Mouse (Mus musculus) c-Kit-positive CD71-positive TER-119-negative erythroid progenitor cells, embryonic 14.5 days (primary cell): ENCODE data around the gene Actrt2.

Experiments used
- DNase-seq: peaks from one replicate; pipeline ENCODE4 v3.0.0-alpha.2; 2013; ENCODE audit warnings: low read depth

Actrt2 gene

DNA sequence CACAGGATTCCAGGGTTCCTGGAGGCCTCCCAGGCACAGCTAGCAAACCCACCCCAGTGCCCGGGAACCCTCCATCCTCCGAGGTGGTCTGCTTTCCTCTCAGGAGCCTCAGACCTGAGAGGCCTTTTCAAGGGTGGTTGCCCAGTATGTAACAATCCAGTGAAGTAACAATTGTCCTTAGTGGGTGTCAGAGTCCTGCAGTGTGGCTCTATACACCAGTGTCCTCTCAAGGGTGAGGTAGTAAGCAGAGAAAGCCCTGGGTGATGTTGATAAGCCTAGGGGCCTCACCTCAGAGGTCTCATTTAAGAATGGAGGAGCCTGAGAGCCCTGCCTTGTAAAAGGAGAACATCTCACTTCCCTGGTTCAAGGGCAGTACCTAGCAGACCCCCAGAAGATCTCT is at the start of gene Actrt2:
Actrt2 (minus strand) TSS at position 101 of the 400 bp plus-strand sequence.
- DNase-seq, result no peak

DNA sequence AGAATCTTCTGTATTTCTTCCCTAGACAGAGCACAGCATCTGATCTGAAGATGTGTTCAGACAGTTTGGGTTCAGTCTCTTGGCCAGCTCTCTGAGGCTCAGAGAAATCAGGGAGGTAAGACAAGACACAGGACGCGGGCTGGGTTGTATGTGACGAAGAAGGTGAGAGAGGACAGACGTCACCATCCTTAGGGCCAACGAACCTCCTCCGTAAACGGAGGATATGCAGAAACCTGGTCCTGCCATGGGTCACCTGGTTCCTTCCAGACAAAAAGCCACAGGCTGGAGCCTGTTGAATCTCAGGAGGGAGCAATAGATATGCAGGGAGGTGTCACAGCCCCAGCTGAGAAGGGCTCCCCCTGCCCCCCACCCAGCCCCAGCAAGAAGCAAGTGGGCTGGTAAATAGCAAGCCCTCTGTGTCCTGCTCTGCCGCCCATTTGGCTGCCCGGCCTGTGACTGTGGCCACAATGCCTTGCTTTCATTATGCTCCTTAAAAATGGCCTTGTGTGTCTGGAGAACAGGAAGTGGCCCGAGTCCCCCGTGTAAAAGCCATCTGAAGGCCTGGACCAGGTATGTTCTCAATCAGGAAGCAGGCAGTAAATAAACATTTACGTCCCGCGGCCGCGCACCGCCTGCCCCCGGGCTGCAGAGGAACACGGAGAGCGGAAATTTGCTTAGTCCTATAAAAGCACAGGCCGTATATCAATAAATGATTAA is 41.9 kb upstream of the Actrt2 start:
- no peak for DNase-seq

DNA sequence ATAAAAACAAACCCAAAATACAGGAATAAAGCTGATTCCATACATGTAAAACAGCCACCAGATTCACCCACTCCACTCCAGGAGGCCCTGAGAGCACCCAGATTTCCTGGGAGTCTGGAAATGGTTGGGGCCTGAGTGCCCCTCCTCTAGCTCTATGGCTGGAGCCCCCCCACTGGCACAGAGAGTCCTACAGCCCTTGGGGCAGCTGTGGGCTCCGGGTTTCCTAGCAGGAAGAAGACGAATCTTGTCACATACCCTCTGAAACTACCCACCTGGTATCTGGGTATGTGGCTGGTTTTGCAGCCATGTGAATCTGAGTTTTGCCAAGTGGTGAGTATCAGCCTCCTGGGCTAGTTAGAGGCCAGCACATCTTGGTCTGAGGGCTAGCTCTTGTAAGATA is 41.1 kb upstream of the Actrt2 start:
- DNase-seq, result no peak

DNA sequence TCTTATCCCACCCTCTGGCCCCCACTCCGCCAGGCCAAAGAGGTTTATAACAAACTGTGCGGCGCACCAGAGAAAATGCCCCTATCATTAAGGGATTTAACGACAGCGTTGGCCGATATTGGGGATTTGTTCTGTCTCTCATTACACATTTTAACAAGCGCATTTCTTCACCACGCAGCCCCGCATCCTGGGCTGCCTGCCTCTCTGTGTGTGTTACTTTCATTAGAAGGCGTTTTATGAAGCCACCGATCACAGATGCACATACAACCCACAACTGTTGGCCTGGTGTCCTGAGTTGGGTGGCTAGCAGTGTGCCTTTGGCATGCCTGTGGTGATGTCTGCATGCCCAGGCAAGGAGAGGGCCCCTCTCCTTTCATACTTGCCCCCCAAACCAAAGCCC is 40.6 kb upstream of the Actrt2 start:
- DNase-seq, result no peak

DNA sequence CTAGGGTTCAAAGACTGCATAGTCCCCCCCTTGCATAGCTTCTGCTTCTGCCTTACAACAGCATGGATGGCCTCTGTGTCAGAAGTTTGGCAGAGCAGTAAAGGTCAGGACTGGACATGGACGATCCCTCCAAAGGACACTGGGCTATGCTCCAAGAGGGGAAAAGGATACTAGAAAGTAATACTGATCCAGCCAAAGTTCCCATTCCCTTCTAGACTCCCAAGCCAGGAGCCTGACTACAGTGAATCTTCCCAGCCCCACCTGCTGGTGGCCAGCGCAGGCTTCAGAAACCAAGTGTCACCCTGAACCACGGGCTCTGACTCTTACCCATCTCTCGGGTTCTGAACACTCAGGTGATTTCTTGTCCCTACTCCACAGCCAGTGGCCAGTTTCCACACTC is 39.9 kb upstream of the Actrt2 start:
- no peak for DNase-seq

DNA sequence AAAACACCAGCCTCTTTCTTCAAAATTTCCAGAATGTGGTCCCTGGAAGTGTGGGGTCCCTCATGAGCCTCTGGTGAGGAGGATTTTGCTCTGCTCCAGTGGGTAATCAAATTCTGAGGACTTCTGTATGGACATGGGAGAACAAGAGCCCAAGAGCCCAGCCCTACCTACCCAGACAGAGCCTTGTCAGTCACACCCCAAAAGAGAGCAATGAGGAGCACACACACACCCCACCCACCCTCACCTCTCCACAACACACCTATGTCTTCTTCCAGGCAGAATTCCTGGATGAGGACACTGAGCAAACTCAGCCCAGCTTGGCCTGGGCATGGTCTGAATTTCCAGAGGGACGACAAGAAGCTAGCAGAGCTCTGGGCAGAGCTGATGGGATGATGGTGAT is 38.8 kb upstream of the Actrt2 start:
- DNase-seq, result no peak

DNA sequence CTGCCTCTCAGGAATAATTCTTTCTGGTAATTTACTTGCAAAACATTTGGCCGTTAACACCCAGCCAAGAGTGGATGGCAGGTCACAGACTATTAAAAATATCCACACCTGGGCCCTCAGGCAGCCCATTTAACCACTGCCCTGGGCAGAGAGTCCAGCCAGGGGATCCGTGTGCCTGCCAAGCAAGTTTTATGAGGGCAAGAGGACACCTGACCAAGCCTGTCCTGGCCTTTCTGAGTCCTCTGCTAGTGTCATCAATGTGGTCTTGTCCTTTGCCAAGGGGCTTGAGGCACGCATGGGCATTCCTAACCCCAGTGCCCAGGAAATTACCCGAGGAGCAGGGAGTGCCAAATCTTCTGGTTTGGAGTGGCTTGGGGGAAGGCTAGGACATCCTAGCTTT is 38.0 kb upstream of the Actrt2 start:
- no peak for DNase-seq

DNA sequence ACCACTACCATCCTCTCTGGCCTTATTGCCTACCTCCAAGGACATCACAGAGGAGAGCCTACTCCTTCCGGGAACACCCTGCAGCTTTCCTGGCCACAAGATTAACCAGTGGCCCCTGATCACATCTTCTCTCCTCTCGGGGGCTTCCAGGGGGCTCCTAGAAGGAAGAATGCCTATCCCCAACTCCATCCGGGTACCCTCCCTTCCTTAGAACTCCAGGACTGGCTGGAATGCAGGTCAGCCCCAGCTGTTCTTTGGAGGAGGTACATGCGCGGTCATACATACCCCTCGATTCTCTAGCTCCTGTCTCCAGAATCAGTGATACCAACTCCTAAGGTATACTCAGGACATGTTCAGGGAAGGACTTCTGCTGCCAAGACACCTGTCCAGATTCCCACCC is 37.4 kb upstream of the Actrt2 start:
- DNase-seq, result no peak

DNA sequence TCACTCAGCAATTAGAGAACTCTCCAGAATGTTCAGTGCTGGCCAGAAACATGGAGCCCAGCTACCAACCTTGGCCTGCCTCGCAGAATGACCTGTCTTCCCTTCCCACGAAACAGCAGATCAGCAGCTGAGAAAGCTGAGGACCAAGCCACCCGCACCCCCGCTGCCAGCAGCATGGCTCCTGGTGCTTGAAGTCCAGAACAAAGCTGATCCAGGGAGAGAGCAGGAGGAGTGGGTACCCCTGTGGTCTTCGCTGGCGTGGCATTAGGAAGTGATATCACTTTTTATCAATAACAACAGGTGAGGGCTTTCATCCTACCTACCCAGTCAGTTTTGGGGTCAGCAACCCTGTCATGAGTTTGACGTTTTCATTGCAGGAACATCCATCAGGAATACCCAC is 36.9 kb upstream of the Actrt2 start:
- no peak for DNase-seq

DNA sequence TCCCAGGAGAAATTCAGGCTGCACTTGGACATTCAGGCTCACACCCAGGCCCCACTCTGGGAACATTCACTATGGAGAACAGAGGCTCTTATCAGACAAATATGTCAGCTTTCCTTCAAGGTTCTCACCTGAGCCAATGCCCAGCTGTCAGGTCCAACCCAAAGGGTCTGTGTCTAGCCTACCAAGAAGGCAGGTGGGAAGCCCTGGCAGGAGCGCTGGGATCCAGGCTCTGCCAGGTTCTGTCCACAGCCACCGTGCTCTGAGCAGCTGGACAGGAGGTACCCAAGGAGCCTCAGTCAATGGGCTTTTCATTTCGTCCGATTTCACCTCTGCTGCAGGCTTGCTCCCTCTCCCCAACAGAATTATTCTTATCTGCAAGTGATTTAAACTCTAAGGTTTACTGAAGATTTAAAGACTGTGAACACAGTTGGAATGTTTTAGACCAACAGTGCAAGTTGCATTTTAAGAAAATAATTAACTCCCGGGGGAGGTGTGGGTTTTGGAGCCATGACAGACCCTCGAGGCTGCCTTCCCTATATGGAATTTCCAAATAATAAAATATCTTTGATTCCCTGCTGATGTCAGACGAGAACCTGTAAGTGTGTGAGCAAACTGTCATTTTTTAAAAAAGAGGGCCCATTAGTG is 35.9 kb upstream of the Actrt2 start:
- DNase-seq, result no peak

DNA sequence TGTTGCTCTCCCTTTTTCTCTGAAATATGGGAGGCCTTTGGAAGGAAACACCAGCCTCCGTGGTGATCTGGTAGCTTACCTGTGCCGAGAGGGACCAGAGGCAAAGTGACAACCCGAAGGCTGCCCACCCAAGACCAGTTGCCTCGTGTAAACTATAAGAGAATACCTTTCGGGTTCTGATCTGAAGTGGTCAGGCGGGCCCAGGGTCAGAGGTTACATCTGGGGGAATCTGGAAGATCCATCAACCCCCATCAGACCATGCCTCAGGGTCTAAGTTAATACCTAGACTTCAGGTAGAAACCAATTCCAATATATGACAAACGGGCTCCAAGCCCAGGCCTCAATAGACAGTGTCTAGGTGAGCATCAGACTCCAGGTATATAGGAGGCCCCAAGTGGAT is 35.3 kb upstream of the Actrt2 start:
- no peak for DNase-seq

DNA sequence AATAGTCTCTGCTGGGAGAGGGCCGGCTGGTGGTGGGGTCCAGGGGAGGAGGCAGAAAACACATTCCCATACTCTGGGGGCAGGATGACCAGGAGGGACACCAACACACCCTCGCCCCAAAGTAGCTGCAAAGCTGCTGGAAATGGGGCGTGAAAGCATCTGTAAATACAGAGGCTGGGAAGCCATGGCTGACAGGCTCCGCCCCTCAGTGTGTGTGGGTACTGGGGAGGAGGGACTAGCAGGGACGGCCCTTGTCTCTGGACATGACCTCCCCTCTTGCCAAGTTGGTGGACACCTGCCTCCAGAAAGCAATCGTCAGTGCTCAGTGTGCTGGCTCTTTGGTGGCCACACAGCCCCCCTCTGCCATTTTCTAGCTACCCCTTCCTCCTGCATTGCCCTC is 34.5 kb upstream of the Actrt2 start:
- no peak for DNase-seq

DNA sequence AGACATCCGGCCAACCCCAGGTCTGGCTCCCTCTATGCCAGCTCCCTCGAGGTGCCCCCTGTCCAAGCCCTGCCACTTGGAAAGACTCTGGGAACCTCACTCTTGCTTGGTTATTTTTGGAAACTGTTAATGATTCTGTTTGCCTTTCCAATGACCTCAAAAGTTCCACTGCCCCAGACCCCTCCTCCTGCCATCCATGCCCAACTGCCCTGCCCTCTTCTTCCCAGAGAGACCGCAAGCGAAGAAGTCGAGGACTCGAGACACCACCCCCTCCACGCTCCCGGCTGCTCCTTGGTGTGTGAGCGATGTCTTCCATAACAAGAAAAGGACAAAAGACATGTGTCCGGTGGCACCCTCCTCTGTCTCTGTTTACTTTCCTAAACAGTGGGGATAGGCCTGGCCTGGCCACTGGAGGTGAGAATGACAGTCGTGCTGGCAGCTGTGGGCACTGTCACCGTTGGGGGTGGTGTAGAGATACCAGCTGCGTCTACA is 33.3 kb upstream of the Actrt2 start:
- no peak for DNase-seq

DNA sequence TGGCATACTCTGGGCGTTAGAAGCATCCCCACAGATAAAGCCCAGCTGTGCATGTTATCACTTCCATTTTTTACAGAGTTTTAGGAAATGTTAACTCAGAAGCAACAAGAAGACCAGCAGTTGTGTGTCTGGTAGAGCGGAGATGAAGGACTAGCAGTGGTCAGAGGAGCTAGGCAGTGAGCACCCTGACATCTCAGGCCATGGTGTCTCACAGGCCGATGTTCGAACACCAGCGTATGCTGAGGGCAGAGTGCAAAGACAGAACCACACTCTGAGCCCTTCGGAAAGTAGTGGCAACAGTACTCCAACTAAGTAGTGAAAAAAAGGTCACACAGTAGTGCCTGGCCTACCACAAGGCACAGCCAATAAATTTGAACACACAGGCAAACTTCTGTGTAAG is 32.8 kb upstream of the Actrt2 start:
- DNase-seq, result no peak

DNA sequence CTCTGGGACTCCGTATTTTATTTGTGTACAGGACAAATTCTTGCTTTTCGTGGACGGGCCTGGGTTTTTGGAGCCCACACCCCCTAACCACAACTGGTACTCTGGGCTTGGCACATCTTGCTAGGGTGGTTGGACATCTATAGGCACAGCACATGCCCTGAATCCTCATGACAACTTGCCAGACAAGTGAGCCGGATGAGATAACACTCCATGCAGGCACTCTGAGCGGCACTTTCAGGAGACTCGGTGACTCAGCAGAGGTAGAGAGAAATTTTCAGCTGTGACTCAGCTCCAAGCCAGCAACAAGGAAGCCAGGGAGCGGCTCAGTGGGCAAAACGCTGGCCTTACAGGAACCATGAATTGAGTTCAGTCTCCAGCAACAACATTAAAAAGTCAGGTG is 31.6 kb upstream of the Actrt2 start:
- no peak for DNase-seq

DNA sequence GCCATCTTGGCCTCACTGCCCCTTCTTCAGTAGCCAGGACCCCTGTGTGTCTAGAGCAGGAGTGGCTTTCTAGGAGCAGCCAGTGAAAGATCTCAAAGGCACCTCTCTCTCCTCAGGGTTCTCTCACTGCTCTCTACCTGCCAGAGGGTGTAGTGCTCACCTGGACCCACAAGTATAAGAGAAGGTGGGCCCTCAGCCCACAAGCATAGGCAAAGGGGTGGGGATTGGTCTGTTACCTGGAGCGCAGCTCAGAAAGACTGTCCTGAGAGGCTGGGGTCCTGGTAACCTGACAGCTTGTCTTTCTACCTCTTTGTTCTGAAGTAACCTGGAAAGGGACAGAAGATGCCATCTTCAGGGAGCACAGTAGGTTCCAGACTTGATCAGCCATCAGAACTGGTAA is 31.0 kb upstream of the Actrt2 start:
- DNase-seq, result no peak

DNA sequence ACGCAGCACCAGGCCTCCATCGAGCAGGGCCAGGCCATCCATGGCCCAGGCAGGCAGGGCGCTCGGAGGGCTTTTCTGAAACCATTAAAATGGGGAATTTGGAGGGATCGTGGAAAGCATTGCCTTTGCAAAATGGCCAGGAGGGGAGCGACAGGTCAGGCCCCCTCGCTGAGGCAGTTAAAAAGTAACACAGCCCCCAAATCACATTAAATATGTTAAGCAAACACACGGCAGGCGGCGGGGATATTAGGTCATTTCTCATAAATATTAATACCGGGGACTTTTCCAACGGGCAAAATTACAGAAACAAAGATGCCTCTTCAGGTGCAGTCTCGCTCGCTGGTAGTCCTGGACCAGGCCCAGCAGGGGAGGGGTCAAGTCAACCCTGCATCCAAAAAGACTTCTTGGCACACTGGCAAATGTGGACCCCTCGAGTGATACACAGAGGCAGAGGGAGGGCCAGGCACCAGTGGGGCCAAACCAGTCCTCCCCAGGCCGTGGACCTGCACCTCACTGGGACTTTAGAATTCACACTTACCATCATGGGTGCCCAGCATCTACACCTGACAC is 30.4 kb upstream of the Actrt2 start:
- no peak for DNase-seq

DNA sequence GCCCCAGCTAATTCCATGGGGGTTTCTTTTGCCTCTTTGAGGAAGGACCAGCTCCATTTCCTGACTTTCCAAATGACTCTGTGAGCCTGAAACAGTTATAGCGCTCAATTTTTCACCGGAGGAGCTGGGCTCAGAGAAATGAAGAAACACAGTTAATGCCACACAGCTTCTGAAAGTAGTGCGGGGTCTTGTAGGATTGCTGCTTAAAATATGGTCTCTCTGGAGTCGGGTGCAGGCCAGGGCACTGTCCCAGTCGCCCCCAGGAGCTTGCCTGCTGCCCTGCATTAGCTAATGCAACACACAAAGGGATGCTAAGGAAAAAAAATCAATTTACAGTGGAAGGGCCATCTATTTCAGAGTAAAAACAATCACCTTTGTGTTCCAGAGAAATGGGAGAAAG is 29.8 kb upstream of the Actrt2 start:
- DNase-seq, result no peak

DNA sequence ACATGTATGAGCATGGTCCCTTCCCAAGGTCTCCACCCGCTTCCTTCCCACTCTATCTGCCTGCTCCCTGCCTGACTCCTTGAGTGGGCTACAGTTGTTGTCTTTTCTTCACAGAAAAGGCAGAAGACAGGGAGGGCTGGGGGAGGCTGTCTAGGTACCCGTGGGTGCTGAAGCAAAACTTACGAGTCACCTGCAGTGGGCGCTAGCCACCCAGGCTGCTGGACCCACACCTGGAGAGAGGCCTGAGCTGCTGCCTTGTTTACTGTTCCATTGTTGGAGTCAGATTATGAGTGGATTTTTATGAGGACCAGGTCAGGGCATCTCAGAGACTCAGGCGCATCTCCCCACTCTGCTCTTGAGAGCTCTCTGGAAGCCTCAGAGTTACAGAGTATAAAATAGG is 28.9 kb upstream of the Actrt2 start:
- DNase-seq, result no peak

DNA sequence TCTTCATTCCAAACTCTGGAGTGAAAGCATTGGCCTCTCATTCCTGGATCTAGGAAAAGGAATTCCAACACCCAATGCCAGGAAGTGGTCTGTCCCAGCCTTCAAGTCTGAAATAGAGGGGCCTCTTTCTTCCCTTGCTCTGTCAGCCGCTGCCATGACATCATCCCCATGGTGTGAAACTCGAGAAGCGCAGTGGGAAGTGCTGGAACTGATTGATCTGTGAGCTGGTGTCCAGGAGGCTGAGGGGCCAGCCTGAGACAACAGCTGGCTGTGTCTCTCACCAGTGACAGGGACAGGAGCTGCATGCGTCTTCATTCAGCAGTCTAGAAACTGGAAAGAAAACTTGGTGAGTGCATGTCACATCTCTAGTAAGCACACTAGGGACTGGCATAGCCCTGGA is 28.5 kb upstream of the Actrt2 start:
- DNase-seq, result no peak

DNA sequence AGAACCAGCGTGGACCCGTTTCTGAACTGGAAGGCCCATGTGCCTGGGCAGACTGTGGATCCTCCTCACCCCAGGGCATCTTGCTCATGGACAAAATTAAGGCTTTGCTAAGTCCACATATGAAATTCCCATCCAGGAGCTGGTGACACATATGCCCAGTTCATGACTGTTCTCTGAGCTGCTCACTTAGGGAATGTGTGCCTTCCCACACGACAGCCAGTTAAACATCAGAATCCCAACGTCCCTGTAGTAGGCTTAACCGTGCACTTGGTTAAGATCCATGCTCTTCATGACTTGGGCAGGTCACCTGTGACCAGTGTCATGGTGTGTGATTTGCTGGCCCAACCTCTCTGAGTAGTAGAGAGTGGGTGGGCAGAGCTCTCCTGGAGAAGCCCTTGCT is 26.7 kb upstream of the Actrt2 start:
- DNase-seq, result no peak

DNA sequence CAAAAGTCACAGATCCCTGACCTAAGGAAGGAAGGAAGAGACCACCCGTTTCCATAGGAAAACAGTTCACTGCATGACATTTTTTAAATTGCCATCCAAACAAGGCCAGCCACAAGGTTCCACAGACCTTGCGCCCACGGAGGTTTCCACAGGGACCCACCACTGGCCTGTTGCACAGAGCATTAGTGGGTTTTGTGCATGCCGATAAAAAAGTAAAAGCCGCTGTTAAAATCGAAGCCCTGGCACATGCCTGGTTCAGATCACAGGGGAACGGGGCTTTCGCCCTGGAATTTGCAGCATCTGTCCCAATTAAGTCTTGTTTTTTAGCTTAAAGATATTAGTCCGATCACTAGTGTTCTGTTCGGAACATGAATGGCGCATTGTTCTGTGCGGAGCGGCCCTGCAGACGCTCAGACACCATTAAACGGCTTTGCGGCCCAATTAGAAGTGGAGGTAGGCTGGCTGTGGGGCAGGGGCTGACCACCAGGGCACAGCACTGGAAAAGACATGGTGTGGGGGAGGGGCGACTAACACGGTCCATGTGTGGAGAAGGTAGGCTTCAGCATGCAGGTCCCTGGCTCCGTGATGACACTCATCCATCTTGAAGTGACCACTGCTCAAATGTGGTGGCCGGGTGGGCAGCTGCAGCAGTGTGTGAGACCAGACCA is 25.8 kb upstream of the Actrt2 start:
- no peak for DNase-seq
